Mouse (Mus musculus): Measurements from ENCODE around the gene Smarca2. TPM values are rescaled to one million over a fixed set of nuclear protein-coding genes. Genes with fewer than 3 reads are reported as not detected.
A peak's percentile ranks its signal among the peaks of the same experiment; 100 is the strongest.

Gene Smarca2
- polyA plus RNA-seq, 1 experiment, result 209 TPM

DNA sequence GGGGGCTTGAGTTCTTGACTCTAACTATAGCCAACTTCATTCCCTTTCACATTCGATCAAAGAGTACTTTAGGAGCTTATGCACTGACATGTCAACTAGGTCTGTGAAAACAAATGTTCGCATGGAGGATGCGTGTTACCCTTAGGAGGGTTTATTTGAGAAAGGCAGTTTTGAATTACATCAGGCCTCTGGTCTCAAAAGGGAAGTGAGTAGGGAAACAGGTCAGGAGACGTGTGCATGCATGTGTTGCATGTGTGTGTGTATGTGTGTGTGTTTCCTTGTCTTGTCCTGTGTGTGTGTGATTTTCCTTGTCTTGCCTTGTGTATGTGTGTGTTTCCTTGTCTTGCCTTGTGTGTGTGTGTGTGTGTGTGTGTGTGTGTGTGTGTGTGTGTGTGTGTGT lies 39.1 kb downstream of the Smarca2 start:
- Histone ChIP-seq H3K4me3 (ENCODE audit: control insufficient read depth, low read depth, low read length) (no peak overlapping the region), H3K27me3 (ENCODE audit: control insufficient read depth, insufficient read depth, low read length) (no peaks in the 10 kb centered on the region), H3K36me3 (ENCODE audit: control insufficient read depth, insufficient read depth, low read length) (no peaks in the 10 kb centered on the region; the same call in 1 of the 2 replicates), H3K27ac (ENCODE audit: control insufficient read depth, insufficient read depth, low read depth, low read length) (peak overlapping the region; percentile 66), H3K4me1 (ENCODE audit: control insufficient read depth, insufficient read depth, low read length) (no peaks in the 10 kb centered on the region)
- TF ChIP-seq CTCF (IDR thresholded peaks at IDR 0.05; ENCODE audit: control insufficient read depth, insufficient read depth, insufficient replicate concordance, low read depth, low read length), result no peak
- no peak for TF ChIP-seq POLR2A (IDR thresholded peaks at IDR 0.05; ENCODE audit: control insufficient read depth, low read depth, low read length)

- no peaks in the 10 kb centered on the region for H3K4me1 ChIP-seq (ENCODE audit: control insufficient read depth, insufficient read depth, low read length)
- no peaks in the 10 kb centered on the region; the same call in 1 of the 2 replicates for H3K36me3 ChIP-seq (ENCODE audit: control insufficient read depth, insufficient read depth, low read length)
- TF ChIP-seq CTCF (IDR thresholded peaks at IDR 0.05; ENCODE audit: control insufficient read depth, insufficient read depth, insufficient replicate concordance, low read depth, low read length), result no peak
- no peak for TF ChIP-seq POLR2A (IDR thresholded peaks at IDR 0.05; ENCODE audit: control insufficient read depth, low read depth, low read length)
- H3K27ac ChIP-seq (ENCODE audit: control insufficient read depth, insufficient read depth, low read depth, low read length), result no peak overlapping the region
- no peaks in the 10 kb centered on the region for H3K27me3 ChIP-seq (ENCODE audit: control insufficient read depth, insufficient read depth, low read length)
- no peak overlapping the region for H3K4me3 ChIP-seq (ENCODE audit: control insufficient read depth, low read depth, low read length)
Observed at GRCm38 (mm10) chr19:26645016-26645415, 40.2 kb downstream of the Smarca2 start.

DNA sequence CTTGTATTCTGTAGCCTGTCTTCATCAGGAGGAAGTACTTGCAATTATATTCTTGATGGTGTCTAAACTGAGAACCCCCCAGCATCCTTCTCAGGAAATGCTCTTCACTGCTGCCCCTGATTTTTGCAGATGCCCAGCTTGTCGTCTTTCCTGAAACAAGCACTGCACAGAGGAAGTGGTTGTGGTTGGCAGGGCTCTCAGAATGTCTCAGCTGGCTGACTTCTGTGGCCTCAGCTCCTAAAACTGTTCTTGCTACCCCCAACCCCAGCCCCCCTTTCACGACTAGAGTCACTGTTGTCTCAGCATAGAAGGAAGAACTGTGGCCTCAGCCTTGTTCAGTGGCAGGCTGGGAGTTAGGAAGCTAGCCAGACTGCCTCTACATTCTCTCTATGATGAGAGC lies 41.3 kb downstream of the Smarca2 start:
- no peaks in the 10 kb centered on the region for H3K27me3 ChIP-seq (ENCODE audit: control insufficient read depth, insufficient read depth, low read length)
- H3K27ac ChIP-seq (ENCODE audit: control insufficient read depth, insufficient read depth, low read depth, low read length), result no peak overlapping the region
- no peak for TF ChIP-seq CTCF (IDR thresholded peaks at IDR 0.05; ENCODE audit: control insufficient read depth, insufficient read depth, insufficient replicate concordance, low read depth, low read length)
- no peak overlapping the region for H3K4me3 ChIP-seq (ENCODE audit: control insufficient read depth, low read depth, low read length)
- no peaks in the 10 kb centered on the region for H3K36me3 ChIP-seq (ENCODE audit: control insufficient read depth, insufficient read depth, low read length)
- H3K4me1 ChIP-seq (ENCODE audit: control insufficient read depth, insufficient read depth, low read length), result no peaks in the 10 kb centered on the region

DNA sequence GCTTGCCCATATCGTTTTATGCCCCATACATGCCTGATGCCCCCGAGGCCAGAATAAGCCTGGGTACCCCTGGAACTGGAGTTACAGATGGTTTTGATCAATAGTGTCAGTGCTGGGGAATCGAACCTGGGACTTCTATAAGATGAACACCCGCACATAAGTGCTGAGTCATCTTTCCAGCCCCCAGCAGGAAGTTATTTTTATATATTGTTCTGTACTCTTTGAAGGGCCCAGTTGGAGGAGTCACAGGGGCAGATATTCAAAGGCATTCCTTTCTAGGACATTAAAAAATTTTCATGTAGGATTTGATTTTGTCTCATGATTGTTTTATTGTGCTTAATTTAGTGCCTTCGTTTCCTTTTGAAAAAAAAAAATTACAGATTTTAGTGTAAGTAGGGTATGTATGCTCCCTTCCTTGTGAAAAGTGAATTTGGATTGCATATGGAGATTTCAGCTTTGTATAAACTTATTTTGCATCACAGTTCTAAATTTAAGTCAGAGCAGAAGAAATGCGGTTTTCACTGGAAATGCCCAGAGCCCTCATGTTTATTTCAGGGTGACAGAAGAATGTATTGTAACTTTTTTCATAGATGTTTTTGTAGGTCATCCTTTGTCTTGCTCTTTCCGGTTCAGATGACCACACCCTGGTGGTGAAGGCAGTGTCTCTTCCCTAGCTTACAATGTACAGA lies 45.9 kb downstream of the Smarca2 start:
- no peaks in the 10 kb centered on the region for H3K27me3 ChIP-seq (ENCODE audit: control insufficient read depth, insufficient read depth, low read length)
- H3K4me1 ChIP-seq (ENCODE audit: control insufficient read depth, insufficient read depth, low read length), result no peaks in the 10 kb centered on the region
- no peak overlapping the region for H3K27ac ChIP-seq (ENCODE audit: control insufficient read depth, insufficient read depth, low read depth, low read length)
- TF ChIP-seq POLR2A (IDR thresholded peaks at IDR 0.05; ENCODE audit: control insufficient read depth, low read depth, low read length) (no peak), CTCF (IDR thresholded peaks at IDR 0.05; ENCODE audit: control insufficient read depth, insufficient read depth, insufficient replicate concordance, low read depth, low read length) (no peak)
- H3K4me3 ChIP-seq (ENCODE audit: control insufficient read depth, low read depth, low read length), result no peak overlapping the region
- no peaks in the 10 kb centered on the region for H3K36me3 ChIP-seq (ENCODE audit: control insufficient read depth, insufficient read depth, low read length)

GRCm38 (mm10) chr19:26658324-26658723 lies 53.5 kb downstream of the Smarca2 start:
- no peak overlapping the region for H3K4me3 ChIP-seq (ENCODE audit: control insufficient read depth, low read depth, low read length)
- H3K27me3 ChIP-seq (ENCODE audit: control insufficient read depth, insufficient read depth, low read length), result no peaks in the 10 kb centered on the region
- TF ChIP-seq POLR2A (IDR thresholded peaks at IDR 0.05; ENCODE audit: control insufficient read depth, low read depth, low read length) (no peak), CTCF (IDR thresholded peaks at IDR 0.05; ENCODE audit: control insufficient read depth, insufficient read depth, insufficient replicate concordance, low read depth, low read length) (no peak)
- no peaks in the 10 kb centered on the region for H3K36me3 ChIP-seq (ENCODE audit: control insufficient read depth, insufficient read depth, low read length)
- no peak overlapping the region for H3K27ac ChIP-seq (ENCODE audit: control insufficient read depth, insufficient read depth, low read depth, low read length)
- H3K4me1 ChIP-seq (ENCODE audit: control insufficient read depth, insufficient read depth, low read length), result no peaks in the 10 kb centered on the region; the same call in 1 of the 2 replicates

DNA sequence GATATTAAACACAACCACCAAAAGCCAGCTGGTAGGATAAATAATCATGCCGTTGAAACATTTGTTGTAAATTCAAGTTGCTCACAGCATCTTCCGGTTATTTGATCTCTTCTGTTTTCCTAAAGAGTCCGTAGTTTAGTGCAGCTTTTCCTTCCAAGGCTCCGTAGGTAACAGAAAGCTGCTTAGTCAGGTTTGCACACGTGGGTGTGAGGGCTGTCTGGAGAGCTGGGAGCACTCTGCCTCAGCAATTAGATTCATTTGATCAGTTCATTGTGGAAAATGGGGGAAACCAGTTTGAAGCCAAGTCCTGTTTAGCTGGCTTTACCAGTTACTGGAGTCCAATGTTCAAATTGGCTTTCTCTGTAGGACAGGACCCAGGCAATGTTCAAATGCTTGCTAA lies 55.1 kb downstream of the Smarca2 start:
- H3K36me3 ChIP-seq (ENCODE audit: control insufficient read depth, insufficient read depth, low read length), result peaks cover 3% of the 10 kb centered on the region
- H3K27ac ChIP-seq (ENCODE audit: control insufficient read depth, insufficient read depth, low read depth, low read length), result no peak overlapping the region
- H3K4me1 ChIP-seq (ENCODE audit: control insufficient read depth, insufficient read depth, low read length), result no peaks in the 10 kb centered on the region; the same call in 1 of the 2 replicates
- TF ChIP-seq POLR2A (IDR thresholded peaks at IDR 0.05; ENCODE audit: control insufficient read depth, low read depth, low read length) (no peak), CTCF (IDR thresholded peaks at IDR 0.05; ENCODE audit: control insufficient read depth, insufficient read depth, insufficient replicate concordance, low read depth, low read length) (no peak)
- no peak overlapping the region for H3K4me3 ChIP-seq (ENCODE audit: control insufficient read depth, low read depth, low read length)
- H3K27me3 ChIP-seq (ENCODE audit: control insufficient read depth, insufficient read depth, low read length), result no peaks in the 10 kb centered on the region

DNA sequence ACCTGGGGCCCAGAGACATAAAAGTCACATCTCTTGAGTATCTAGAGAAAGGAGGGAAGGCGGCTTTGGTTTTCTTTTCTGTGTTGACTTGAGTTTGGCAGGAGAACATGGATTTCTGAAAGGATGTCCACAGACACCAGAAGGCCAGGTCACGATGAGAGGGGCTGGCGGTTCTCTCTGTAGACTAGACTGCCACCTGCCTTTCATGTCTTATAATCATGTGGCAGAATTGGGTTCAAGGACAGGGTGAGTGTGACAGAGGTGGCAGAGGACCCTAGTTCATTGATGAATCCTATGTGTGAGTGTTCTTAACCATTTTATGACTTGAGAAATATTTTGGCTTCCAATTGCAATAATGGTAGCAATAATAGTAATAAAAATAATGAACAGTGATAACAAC lies 56.3 kb downstream of the Smarca2 start:
- Histone ChIP-seq H3K27me3 (ENCODE audit: control insufficient read depth, insufficient read depth, low read length) (no peaks in the 10 kb centered on the region), H3K36me3 (ENCODE audit: control insufficient read depth, insufficient read depth, low read length) (peaks cover 3% of the 10 kb centered on the region), H3K4me3 (ENCODE audit: control insufficient read depth, low read depth, low read length) (no peak overlapping the region), H3K4me1 (ENCODE audit: control insufficient read depth, insufficient read depth, low read length) (no peaks in the 10 kb centered on the region; the same call in 1 of the 2 replicates), H3K27ac (ENCODE audit: control insufficient read depth, insufficient read depth, low read depth, low read length) (no peak overlapping the region)
- no peak for TF ChIP-seq POLR2A (IDR thresholded peaks at IDR 0.05; ENCODE audit: control insufficient read depth, low read depth, low read length)
- TF ChIP-seq CTCF (IDR thresholded peaks at IDR 0.05; ENCODE audit: control insufficient read depth, insufficient read depth, insufficient replicate concordance, low read depth, low read length), result no peak
